Mouse (Mus musculus) lung, adult 2 months (tissue): ENCODE results near the gene Cpa4. TPM values are rescaled to one million over a fixed set of nuclear protein-coding genes. Genes with fewer than 3 reads are reported as not detected.

Experiments used
- DNase-seq: peaks from one replicate; pipeline ENCODE4 v3.0.0; 2022
- H3K4me1 ChIP-seq: fragments of 200-500 bp; 2 replicates; pipeline ENCODE4 v1.6.1; 2011; ENCODE audit warnings: low read length; ENCODE audit not compliant: control insufficient read depth, insufficient read depth
- H3K4me3 ChIP-seq: fragments of 200-500 bp; replicated peaks from 2 replicates; pipeline ENCODE3; 2011; ENCODE audit warnings: low read depth, mild to moderate bottlenecking, control low read depth, low read length; ENCODE audit errors: extremely low read depth
- CTCF ChIP-seq: fragments of 200-500 bp; IDR thresholded peaks from 2 replicates; pipeline ENCODE4 v1.5.1; 2011; ENCODE audit warnings: mild to moderate bottlenecking, low read length, control low read depth; ENCODE audit not compliant: insufficient read depth
- POLR2A ChIP-seq: fragments of 200-500 bp; IDR thresholded peaks from 2 replicates; pipeline ENCODE4 v1.6.1; 2011; ENCODE audit warnings: low read depth, mild to moderate bottlenecking, control low read depth, low read length, borderline replicate concordance; ENCODE audit errors: extremely low read depth
- WGBS: fragments of 180-500 bp; shearing (Covaris S2); methylation state at CpG from one replicate; pipeline ENCODE4 v1.1.7; 2018; 5-methylcytosine and 5-hydroxymethylcytosine counted together
- polyA plus RNA-seq: library from polyadenylated mRNA; depleted of rRNA; stranded (reverse); fragments of >200 nt; gene quantifications from 2 replicates; pipeline ENCODE4 v1.2.3, GENCODE M21; 2012

The Cpa4 gene
- polyA plus RNA-seq, 1 experiment: 4.6 TPM

DNA sequence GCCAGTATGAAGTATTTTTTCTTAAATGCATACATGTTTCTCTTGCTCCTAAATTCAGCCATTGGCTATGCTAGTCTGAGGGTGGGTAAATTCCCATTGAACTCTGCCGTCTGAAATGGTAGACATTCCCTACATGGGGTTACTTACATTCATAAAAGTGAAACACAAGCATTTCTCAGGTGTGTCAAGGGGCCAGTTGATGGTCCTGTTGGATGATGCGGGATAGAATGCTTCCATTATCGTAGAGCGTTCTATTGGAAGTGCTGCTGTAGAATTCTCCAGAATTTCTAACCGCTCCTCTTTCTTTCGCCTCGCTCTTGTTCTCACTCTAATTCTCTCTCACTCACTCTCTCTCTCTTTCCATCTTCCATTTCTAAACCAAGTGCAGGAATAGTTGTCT, 42.5 kb downstream of the Cpa4 start, which contains the start of gene Cpa5:
Gene Cpa5, plus strand, starts transcription at position 301 of the 400 bp plus-strand sequence.
- H3K4me3 ChIP-seq: no peak within 1 kb of the TSS
- WGBS: 98% methylated on average over 7 of the region's 7 CpGs
- no peak for DNase-seq
- no peaks in the 10 kb centered on the region for H3K4me1 ChIP-seq
- no peak for TF ChIP-seq CTCF
- no peak for TF ChIP-seq POLR2A

DNA sequence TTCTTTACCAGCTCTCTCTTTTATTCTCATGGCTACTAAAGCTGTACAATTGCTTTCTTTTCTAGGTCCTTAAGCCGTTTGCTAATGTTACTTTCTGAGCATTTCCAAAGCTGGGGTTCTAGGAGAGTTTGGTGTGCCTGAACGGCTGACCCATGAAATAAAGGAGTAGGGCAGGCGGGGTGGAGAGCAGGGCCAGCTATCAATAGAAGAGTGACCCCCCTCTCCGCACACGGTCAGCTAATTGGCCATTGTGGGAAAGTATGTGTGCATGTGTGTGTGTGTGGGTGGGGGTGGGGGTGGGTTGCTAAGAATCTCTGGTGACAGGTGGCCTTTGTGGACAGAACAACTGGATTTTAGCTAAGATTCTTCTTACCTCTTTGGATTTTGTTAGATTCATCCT, 43.0 kb downstream of the Cpa4 start:
- TF ChIP-seq POLR2A (no peak), CTCF (no peak)
- Histone ChIP-seq H3K4me1 (no peaks in the 10 kb centered on the region), H3K4me3 (no peak overlapping the region)
- WGBS: 80% methylated on average over 5 of the region's 5 CpGs
- DNase-seq: no peak

DNA sequence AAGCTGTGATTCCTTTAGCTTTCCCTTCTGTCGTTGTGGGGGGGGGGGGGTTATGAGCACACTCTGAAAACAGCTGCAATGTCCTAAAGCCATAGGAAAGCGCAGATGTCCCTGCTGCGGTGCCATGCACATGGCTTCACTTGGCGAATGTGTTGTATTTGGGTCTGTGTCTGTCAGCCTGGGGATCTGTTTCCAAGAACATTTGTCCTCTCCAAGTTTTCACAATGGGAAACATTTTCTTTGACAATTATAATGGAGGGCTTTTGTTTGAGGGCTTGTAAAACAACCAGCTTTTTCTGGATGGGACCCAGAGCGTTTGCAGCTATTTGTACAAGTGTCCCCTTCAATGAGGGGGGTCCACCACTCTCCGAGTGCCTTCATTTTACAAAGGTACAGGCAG, 46.1 kb downstream of the Cpa4 start:
- 80% methylated on average over 6 of the region's 6 CpGs for WGBS
- H3K4me3 ChIP-seq: no peak overlapping the region
- DNase-seq: no peak
- TF ChIP-seq POLR2A: no peak
- TF ChIP-seq CTCF: no peak
- H3K4me1 ChIP-seq: no peaks in the 10 kb centered on the region

DNA sequence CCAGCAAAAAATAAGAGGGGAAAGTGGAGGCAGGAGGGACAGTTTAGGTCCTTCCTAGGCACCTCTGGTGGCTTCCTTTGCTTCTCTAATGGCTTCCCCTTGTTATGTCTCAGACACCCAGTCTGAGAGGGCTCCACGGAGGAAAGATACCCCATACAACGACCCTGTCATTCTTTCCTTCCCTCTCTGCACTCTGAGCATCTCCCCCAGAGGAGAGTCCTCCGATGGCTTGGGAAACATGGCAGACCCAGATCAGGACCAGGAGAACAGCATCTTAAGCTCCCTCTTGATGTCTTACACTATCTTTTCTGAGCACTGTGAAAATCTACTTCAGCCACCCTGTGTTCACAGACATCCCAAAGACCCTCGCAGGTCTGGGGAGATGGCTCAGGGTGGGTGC, 47.6 kb downstream of the Cpa4 start:
- Histone ChIP-seq H3K4me3 (no peak overlapping the region), H3K4me1 (no peaks in the 10 kb centered on the region)
- no peak for DNase-seq
- WGBS: 52% methylated on average over 4 of the region's 4 CpGs
- no peak for TF ChIP-seq POLR2A
- TF ChIP-seq CTCF: no peak

DNA sequence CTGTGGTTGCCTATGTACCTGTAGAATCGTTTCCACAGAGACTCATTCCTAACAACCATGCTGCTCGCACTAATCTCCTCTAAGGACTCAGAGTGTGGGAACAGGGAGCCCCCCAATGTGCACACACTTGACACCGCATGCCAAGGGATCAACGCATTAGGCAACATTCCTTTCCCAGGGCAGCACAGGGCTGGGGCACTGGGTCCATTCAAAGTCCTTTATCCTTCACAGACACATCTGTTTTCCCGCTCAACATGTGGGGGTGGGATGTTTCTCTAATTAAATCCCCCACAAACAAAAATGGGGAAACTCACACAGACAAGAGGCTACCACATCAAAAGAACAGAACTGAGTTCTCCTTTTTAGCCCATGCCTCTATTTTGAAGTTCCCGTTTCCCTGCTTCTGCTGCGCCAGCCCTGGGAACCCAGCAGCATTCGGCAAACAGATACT, 48.3 kb downstream of the Cpa4 start:
- whole genome bisulfite sequencing: 46% methylated on average over 8 of the region's 8 CpGs
- Histone ChIP-seq H3K4me3 (no peak overlapping the region), H3K4me1 (no peaks in the 10 kb centered on the region)
- TF ChIP-seq CTCF (no peak), POLR2A (no peak)
- no peak for DNase-seq

DNA sequence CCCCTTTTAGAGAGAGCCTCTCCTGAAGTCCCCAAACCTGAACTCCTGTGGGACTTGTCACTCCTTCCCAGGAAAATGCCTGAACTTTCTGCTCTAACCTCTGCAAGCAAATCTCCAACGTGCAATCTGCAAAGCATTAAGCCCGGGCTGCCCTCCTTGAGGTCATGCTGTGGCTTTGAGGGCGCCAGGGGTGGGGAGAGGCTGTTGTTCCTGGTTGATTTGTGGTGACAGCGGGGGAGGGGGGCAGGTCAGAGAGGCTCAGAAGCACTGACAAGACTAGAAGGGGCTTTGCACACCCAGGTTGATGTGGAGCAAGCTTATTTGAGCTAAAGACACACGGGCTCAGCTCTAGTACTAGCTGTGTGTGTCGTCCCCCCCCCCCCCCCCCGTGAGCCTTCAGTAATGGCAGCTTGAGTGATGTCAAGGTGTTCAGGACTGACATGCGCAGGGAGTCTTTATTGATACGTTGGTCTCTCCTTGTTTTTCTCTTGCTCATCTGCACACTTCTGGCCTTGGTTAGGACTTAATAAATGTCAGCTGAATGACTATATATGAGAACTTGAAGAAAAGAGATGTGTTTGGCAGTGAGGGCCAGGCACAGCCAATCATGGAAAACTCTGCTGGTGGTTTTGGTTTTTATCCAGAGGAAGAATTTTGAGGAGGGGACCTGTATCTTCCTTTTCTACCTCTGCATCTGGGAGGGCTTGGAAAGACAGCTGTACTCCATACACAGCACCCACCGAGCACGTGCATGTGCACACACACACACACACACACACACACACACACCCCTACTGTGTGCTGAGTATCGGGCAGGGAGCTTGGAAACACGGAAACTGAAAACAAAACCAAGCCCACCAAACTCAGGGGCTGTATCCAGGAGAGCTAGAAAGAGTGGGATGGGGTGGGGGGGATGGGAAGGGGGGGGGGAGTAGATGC, 49.1 kb downstream of the Cpa4 start:
- no peak for TF ChIP-seq CTCF
- no peak for TF ChIP-seq POLR2A
- no peak for DNase-seq
- WGBS: 31% methylated on average over 13 of the region's 13 CpGs
- Histone ChIP-seq H3K4me1 (no peaks in the 10 kb centered on the region), H3K4me3 (no peak overlapping the region)

DNA sequence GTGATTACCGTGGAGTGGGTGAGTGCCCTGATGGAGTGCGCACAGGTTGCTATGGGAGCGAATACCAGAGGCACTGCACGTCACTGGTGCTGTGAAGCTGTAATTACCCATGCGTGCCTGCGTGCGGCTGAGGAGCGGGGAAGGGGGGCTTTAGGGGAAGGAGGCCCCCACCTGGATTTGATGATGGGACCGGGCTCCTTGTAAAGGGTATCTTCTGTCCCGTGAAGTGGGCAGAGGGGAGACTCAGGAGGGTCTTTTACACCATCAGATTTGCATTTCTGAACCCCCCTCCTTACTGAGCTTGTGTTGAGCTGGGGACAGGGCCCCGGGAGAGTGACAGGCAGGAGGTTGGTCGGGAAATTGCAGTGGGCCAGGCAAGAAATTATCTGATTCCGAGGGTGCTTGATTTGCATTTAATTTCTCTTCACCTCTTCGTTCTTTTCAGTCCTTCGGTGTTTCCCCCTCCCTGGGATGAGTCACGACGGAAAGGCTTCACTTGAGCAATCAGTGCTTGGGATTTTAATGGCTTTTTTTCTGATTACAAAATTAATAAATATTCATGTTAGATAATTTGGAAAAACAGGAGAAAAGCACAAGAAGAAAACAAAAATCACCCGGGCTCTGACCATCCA, 49.9 kb downstream of the Cpa4 start:
- TF ChIP-seq CTCF (no peak), POLR2A (no peak)
- Histone ChIP-seq H3K4me3 (no peak overlapping the region), H3K4me1 (no peaks in the 10 kb centered on the region)
- WGBS: 51% methylated on average over 18 of the region's 18 CpGs
- no peak for DNase-seq

DNA sequence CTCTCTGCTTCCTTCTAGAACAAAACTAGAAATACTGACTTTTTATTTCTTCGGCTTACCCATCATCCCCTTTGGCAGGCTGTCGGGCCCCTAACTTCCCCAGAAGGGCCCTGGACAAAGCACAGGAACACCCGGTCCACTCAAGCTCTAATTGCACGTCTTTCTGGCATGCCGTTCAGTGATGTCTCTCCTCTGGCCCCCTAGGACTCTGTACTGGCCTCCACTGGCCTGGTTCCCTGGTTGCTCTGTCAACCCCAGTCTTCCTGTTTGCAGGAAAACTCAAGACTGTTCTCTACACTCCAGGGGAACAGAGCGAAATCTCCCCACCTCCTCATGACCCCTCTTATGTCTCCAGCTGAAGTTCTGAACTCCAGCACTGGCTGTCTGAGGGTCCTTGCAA, 50.6 kb downstream of the Cpa4 start:
- H3K4me3 ChIP-seq: no peak overlapping the region
- DNase-seq: no peak
- no peaks in the 10 kb centered on the region for H3K4me1 ChIP-seq
- TF ChIP-seq CTCF (no peak), POLR2A (no peak)
- WGBS: 66% methylated on average over 6 of the region's 6 CpGs

DNA sequence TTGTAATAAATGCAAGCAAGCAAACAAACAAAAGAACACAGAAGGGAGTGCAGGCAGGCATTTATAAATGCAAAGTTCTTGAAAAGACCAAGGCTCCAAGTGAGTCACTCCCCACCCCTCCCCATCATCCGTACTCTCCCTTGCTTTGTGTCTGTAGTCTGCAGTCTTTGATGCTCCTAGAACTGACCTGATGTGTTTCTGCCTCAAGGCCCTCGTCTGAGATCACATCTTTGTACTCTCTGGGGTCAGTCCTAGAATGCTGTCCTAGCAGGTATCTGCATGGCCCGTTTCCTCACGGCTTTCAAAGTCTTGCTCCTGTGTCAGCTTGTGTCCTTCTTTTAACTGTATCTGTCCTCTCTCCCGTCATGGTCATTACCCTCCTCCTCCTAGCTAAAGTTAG, 51.4 kb downstream of the Cpa4 start:
- TF ChIP-seq POLR2A (no peak), CTCF (no peak)
- no peak for DNase-seq
- Histone ChIP-seq H3K4me1 (no peaks in the 10 kb centered on the region), H3K4me3 (no peak overlapping the region)
- WGBS: 89% methylated on average over 5 of the region's 5 CpGs

DNA sequence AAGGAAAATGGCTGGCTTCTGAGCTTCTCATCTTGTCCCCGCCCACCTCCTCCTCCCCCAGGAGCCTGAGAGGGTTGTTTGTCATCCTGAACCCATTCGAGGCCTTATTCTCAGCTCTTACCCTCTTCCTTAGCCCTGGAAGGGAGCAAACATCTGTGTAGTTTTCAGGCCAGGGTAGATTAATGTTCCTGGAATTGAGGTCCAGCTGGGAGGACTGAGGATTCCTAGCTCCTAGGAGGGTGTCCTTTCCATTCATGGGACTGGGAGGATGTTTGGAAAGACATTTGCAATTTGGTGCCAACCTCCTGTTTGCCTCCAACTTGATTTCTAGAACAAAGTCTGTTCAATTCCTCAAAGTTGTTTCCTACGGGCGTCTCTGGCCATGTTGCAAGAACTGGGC, 52.4 kb downstream of the Cpa4 start:
- 57% methylated on average over 4 of the region's 4 CpGs for WGBS
- TF ChIP-seq CTCF: no peak
- TF ChIP-seq POLR2A: no peak
- Histone ChIP-seq H3K4me3 (no peak overlapping the region), H3K4me1 (no peaks in the 10 kb centered on the region)
- DNase-seq: no peak
